Mouse (Mus musculus) liver, adult 2 months (tissue): ENCODE measurements around the gene Bmpr1a.

ENCODE experiments used
- CTCF ChIP-seq: fragments of 200-500 bp; IDR thresholded peaks from 2 replicates; pipeline ENCODE4 v1.5.1; 2011; ENCODE audit warnings: low read depth, low read length, control low read depth
- POLR2A ChIP-seq: fragments of 200-500 bp; IDR thresholded peaks from 2 replicates; pipeline ENCODE4 v1.6.1; 2011; ENCODE audit warnings: low read length, control low read depth; ENCODE audit not compliant: insufficient read depth; ENCODE audit errors: extremely low read depth

DNA sequence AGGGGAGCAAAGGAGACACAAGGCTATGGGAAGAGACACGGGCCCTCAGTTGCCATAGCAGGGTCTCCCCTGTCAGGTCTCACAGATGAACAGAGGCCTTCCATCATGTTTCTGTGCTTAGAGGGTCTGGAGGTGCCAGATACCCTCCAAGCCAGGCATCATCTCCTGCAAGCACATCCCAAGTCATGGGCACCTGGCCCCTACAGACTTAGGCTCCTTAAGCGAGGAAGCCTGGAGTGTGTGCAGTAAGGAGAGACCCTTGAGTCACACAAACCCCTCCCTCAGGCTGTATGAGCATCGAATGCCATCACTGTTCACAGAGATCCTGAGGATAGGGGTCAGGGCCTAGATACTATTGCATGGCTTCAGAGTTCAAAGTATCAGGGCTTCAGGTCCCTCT lies 132.2 kb downstream of the Bmpr1a start:
- TF ChIP-seq CTCF (no peak), POLR2A (no peak)
